Mouse (Mus musculus) spleen, postnatal 36 days (tissue): ENCODE measurements around the gene Col1a1.
A peak's percentile ranks its signal among the peaks of the same experiment; 100 is the strongest.
"Not testable (repeated sequence)": the region's sequence is repeated elsewhere in the genome, so short reads cannot be mapped to it uniquely, and the experiment has no call there.

ENCODE experiments used
- DNase-seq, 2 experiments: peaks; one replicate each; pipeline ENCODE4 v3.0.0; 2022; ENCODE audit warnings: low spot score in 2 of 2, mixed read lengths in 1 of 2

Col1a1 gene

GRCm38 (mm10) chr11:94938296-94938695 lies 2.3 kb downstream of the Col1a1 start:
- DNase-seq = no peak

- DNase-seq = peak; percentile 17 to 47
These were observed 3.3 kb downstream of the Col1a1 start for GRCm38 (mm10) chr11:94939280-94939679.

- DNase-seq = no peak
These were observed 5.1 kb downstream of the Col1a1 start for GRCm38 (mm10) chr11:94941121-94941520.

GRCm38 (mm10) chr11:94941776-94942175 lies 5.8 kb downstream of the Col1a1 start:
- no peak for DNase-seq

GRCm38 (mm10) chr11:94942282-94943023 lies 6.4 kb downstream of the Col1a1 start:
- peak in 1 of 2 experiments; percentile 15 for DNase-seq

GRCm38 (mm10) chr11:94943054-94943453 lies 7.0 kb downstream of the Col1a1 start:
- no peak for DNase-seq

- no peak for DNase-seq
These were observed 8.3 kb downstream of the Col1a1 start for GRCm38 (mm10) chr11:94944295-94944694.

- DNase-seq = no peak
These were observed 9.2 kb downstream of the Col1a1 start for GRCm38 (mm10) chr11:94945236-94945635.

GRCm38 (mm10) chr11:94952169-94952568 lies 16.1 kb downstream of the Col1a1 start:
- DNase-seq = no peak

- DNase-seq = no peak
These were observed 19.1 kb downstream of the Col1a1 start for GRCm38 (mm10) chr11:94955103-94955502.

GRCm38 (mm10) chr11:94957693-94958064 lies 21.7 kb downstream of the Col1a1 start:
- DNase-seq = no peak

- DNase-seq = peak in 1 of 2 experiments; percentile 12
These were observed 22.2 kb downstream of the Col1a1 start for GRCm38 (mm10) chr11:94958065-94958858.

GRCm38 (mm10) chr11:94962534-94963101 lies 26.6 kb downstream of the Col1a1 start:
- no peak for DNase-seq

GRCm38 (mm10) chr11:94967419-94967818 lies 31.4 kb downstream of the Col1a1 start, which contains the start of gene Hils1:
Gene Hils1, plus strand, starts transcription at chr11:94967593.
- no peak for DNase-seq

- DNase-seq = no peak
These were observed 32.2 kb downstream of the Col1a1 start for GRCm38 (mm10) chr11:94968187-94968586.

GRCm38 (mm10) chr11:94969709-94970108 lies 33.7 kb downstream of the Col1a1 start:
- DNase-seq = not testable (repeated sequence)

GRCm38 (mm10) chr11:94970210-94970943 lies 34.4 kb downstream of the Col1a1 start:
- DNase-seq = no peak

GRCm38 (mm10) chr11:94971895-94972615 lies 36.0 kb downstream of the Col1a1 start:
- no peak for DNase-seq

- DNase-seq = no peak
These were observed 36.9 kb downstream of the Col1a1 start for GRCm38 (mm10) chr11:94972887-94973286.

- DNase-seq = no peak
These were observed 37.3 kb downstream of the Col1a1 start for GRCm38 (mm10) chr11:94973313-94973712.

GRCm38 (mm10) chr11:94974951-94975350 lies 38.9 kb downstream of the Col1a1 start:
- no peak for DNase-seq
